Mouse (Mus musculus) hindbrain, embryonic 13.5 days (tissue): Measurements from ENCODE around the gene Gm18336. TPM values are rescaled to one million over a fixed set of nuclear protein-coding genes. Genes with fewer than 3 reads are reported as not detected.
A peak's percentile ranks its signal among the peaks of the same experiment; 100 is the strongest.
"Not testable (repeated sequence)": the region's sequence is repeated elsewhere in the genome, so short reads cannot be mapped to it uniquely, and the experiment has no call there.

Experiments used
- ATAC-seq: fragments of 200-750 bp; cut with Nextera tagmentation; 2 replicates; pipeline ENCODE4 v1.8.0; 2017; ENCODE audit warnings: moderate TSS enrichment; ENCODE audit not compliant: low FRiP score
- H3K27ac ChIP-seq: fragments of 300-500 bp; sonication (generic); 2 replicates; pipeline ENCODE4 v1.5.1; 2015; ENCODE audit warnings: inconsistent platforms, mild to moderate bottlenecking, moderate library complexity
- H3K27me3 ChIP-seq: fragments of 300-500 bp; sonication (generic); 2 replicates; pipeline ENCODE4 v1.6.1; 2015; ENCODE audit warnings: mild to moderate bottlenecking, inconsistent platforms
- H3K36me3 ChIP-seq: fragments of 300-500 bp; sonication (generic); 2 replicates; pipeline ENCODE4 v1.6.1; 2015; ENCODE audit warnings: mild to moderate bottlenecking, inconsistent platforms
- H3K4me1 ChIP-seq: fragments of 300-500 bp; sonication (generic); replicated peaks from 2 replicates; pipeline ENCODE4 v1.6.1; 2015; ENCODE audit warnings: inconsistent platforms
- H3K4me2 ChIP-seq: fragments of 300-500 bp; sonication (generic); 2 replicates; pipeline ENCODE4 v1.6.1; 2015; ENCODE audit warnings: inconsistent platforms, mild to moderate bottlenecking, moderate library complexity
- H3K4me3 ChIP-seq: fragments of 300-500 bp; sonication (generic); 2 replicates; pipeline ENCODE4 v1.5.1; 2015; ENCODE audit warnings: mild to moderate bottlenecking, inconsistent platforms
- H3K9ac ChIP-seq: fragments of 300-500 bp; sonication (generic); 2 replicates; pipeline ENCODE4 v1.6.1; 2015; ENCODE audit warnings: mild to moderate bottlenecking, inconsistent platforms
- H3K9me3 ChIP-seq: fragments of 300-500 bp; sonication (generic); 2 replicates; pipeline ENCODE4 v1.6.1; 2016; ENCODE audit warnings: inconsistent platforms
- WGBS: fragments of 180-500 bp; shearing (Covaris S2); methylation state at CpG from one replicate; pipeline ENCODE4 v1.1.7; 2015; 5-methylcytosine and 5-hydroxymethylcytosine counted together
- polyA plus RNA-seq: library from polyadenylated mRNA; unstranded; fragments of >200 nt; fragmentation: Nextera tagmentation; extraction: Ambion mirVana; gene quantifications from 2 replicates; pipeline ENCODE4 v1.2.1, GENCODE M21; 2015

The Gm18336 gene
- polyA plus RNA-seq, result not detected in 2 replicates

DNA sequence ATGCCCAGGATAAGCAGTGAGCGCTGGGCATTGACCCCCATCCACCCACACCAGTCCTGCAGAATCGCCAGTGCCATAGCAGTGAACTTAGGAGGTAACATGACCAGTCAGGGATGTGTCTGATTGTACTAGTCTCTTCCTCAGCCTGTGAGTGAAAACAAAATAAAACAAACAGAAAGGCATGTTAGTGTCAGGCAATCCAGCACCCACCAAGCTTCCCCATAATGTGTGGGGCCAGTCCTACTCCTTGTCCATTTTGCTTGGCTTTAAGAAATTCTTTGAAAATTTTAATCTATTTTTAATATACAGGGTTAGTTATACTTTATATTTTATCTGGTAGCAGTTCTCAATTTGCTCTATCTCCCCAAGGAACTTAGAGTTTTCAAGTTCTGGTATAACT lies at the start of gene Gm18336:
Gm18336 (minus strand) TSS at position 101 of the 400 bp plus-strand sequence.
- not testable (repeated sequence) for H3K9me3 ChIP-seq, H3K4me3 ChIP-seq, H3K4me1 ChIP-seq, H3K4me2 ChIP-seq, ATAC-seq, H3K36me3 ChIP-seq, H3K27me3 ChIP-seq, H3K27ac ChIP-seq, H3K9ac ChIP-seq
- 71% methylated on average over 2 of the region's 2 CpGs for WGBS

DNA sequence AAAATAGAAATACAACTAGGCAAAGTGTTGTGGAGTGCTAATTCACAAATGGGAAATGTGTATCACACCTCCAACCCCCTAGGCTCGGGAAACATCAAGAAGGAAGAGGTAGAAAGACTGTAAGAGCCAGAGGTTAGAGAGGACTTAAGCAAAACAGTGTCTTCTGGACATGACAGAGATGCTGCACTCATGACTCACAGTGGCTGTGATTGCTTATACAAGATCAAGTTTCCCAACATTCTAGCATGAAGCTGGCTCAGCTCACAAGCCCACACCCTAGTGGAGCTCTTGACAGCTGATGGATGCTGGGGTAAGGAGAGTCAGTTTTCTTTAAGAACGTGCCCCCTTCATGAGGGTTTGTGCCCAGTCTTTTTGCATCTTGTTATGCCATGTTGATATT lies 42.9 kb upstream of the Gm18336 start:
- H3K36me3 ChIP-seq, result peaks cover 24% of the 10 kb centered on the region
- H3K9me3 ChIP-seq, result no peaks in the 10 kb centered on the region
- no peaks in the 10 kb centered on the region for H3K27me3 ChIP-seq
- no peak for ATAC-seq
- no peak overlapping the region for H3K9ac ChIP-seq
- no peak overlapping the region for H3K27ac ChIP-seq
- no peaks in the 10 kb centered on the region for H3K4me1 ChIP-seq
- H3K4me2 ChIP-seq, result no peak overlapping the region
- H3K4me3 ChIP-seq, result no peak overlapping the region
- WGBS, result 63% methylated on average over 2 of the region's 2 CpGs

DNA sequence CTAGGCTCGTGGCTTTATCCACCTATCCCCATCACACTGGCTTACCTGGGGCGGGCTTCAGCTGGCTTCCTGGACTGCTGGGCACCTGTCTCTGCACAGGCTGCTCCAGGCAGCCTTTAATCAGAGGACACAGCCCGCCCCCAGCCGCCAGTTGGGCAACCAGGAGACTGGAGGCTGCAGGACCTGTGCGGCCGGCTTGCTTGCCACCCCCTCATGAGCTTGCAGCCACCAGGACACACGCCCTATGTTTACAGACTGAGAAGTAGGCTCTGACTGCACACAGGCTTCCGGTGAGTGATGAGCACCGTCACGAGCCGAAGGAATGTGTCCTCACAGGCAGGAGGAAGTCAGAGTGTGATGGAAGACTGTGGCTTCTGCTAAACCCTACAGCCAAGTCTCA lies 36.7 kb upstream of the Gm18336 start, which contains the start of gene Trex2:
Trex2 (minus strand) TSS at position 93 of the 400 bp plus-strand sequence.
- no peak within 1 kb of the TSS for H3K9ac ChIP-seq
- 90% methylated on average over 11 of the region's 11 CpGs for WGBS
- H3K27ac ChIP-seq, result no peak within 1 kb of the TSS
- no peaks in the 10 kb centered on the region for H3K9me3 ChIP-seq
- ATAC-seq, result no peak
- H3K36me3 ChIP-seq, result peaks cover 17% of the 10 kb centered on the region
- no peak within 1 kb of the TSS for H3K4me3 ChIP-seq
- H3K4me2 ChIP-seq, result no peak within 1 kb of the TSS
- H3K4me1 ChIP-seq, result no peaks in the 10 kb centered on the region
- no peaks in the 10 kb centered on the region for H3K27me3 ChIP-seq

DNA sequence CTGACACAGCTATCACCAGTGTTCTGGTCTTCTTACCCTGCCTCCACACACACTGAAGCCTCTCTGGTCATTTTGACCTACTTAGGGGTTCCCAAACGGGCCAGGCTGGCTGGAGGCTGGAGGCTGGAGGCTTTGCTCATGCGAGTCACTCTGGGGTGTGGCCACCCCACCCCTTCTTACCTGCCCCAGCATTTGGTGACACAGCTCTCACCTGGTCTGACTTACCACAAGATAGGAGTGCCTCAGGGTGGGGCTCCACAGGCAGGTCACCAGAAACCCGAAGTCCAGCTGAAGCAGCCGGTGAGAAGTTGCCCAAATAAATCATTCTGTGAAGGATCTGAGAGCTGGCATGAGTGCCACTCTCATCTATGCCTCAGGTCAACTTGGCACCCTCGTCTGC lies 34.3 kb upstream of the Gm18336 start:
- no peaks in the 10 kb centered on the region for H3K27me3 ChIP-seq
- no peaks in the 10 kb centered on the region for H3K9me3 ChIP-seq
- no peak overlapping the region for H3K27ac ChIP-seq
- H3K4me1 ChIP-seq, result no peaks in the 10 kb centered on the region
- H3K4me3 ChIP-seq, result no peak overlapping the region
- H3K36me3 ChIP-seq, result peaks cover 14% of the 10 kb centered on the region
- ATAC-seq, result no peak
- no peak overlapping the region for H3K4me2 ChIP-seq
- no peak overlapping the region for H3K9ac ChIP-seq
- WGBS, result 74% methylated on average over 5 of the region's 5 CpGs

DNA sequence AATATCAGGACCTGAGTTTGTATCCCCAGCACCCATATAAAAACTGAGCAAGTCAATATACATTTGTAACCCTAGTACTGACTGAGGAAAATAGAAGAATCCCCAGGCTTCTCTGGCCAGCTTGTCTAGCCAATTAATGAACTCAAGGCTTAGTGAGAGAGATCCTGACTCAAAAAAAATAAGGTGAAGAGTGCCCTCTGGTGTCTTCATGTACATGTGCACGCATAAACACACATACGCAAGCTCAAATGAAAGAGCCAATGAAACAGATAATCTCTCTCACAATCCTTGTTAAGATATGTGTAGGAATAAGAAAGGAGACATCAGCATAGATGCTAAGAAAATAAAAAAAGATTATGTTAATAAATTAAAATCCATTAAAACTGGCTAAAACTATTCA lies 31.5 kb upstream of the Gm18336 start:
- H3K9ac ChIP-seq, result no peak overlapping the region

DNA sequence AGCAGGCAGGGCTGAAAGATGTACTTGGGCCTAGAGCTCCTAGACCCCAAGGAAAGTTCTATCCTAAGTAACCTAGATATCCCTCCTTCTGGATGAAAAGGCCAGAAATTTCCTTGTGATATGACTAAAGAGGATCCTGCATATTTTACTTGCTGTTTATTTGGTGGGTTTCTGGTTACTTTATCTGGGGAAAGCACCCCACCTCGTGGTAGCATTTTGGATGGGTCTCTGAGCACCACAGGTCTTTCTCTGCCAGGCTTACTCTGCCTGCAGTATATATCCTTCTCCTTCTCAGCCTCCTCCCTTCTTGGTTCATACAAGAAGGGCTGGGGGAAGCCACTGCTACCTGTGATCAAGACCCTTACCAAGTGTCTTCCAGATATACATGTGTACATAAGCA lies 14.2 kb upstream of the Gm18336 start:
- H3K27ac ChIP-seq, result no peak overlapping the region
- ATAC-seq, result no peak
- H3K4me1 ChIP-seq, result 0 out of 2 replicates have a peak, but pooled peaks cover 5% of the 10 kb centered on the region
- WGBS, result 59% methylated on average over 1 of the region's 1 CpGs
- H3K36me3 ChIP-seq, result no peaks in the 10 kb centered on the region
- H3K27me3 ChIP-seq, result no peaks in the 10 kb centered on the region
- H3K9me3 ChIP-seq, result no peaks in the 10 kb centered on the region
- H3K9ac ChIP-seq, result no peak overlapping the region
- no peak overlapping the region for H3K4me3 ChIP-seq
- H3K4me2 ChIP-seq, result no peak overlapping the region

More for the DNA sequence above, 31.5 kb upstream of the Gm18336 start:
- no peak for ATAC-seq
- Histone ChIP-seq H3K9me3 (no peaks in the 10 kb centered on the region), H3K36me3 (no peaks in the 10 kb centered on the region), H3K4me2 (no peak overlapping the region), H3K4me1 (no peaks in the 10 kb centered on the region), H3K27ac (no peak overlapping the region), H3K4me3 (no peak overlapping the region), H3K27me3 (no peaks in the 10 kb centered on the region)
- WGBS, result 84% methylated on average over 2 of the region's 2 CpGs

DNA sequence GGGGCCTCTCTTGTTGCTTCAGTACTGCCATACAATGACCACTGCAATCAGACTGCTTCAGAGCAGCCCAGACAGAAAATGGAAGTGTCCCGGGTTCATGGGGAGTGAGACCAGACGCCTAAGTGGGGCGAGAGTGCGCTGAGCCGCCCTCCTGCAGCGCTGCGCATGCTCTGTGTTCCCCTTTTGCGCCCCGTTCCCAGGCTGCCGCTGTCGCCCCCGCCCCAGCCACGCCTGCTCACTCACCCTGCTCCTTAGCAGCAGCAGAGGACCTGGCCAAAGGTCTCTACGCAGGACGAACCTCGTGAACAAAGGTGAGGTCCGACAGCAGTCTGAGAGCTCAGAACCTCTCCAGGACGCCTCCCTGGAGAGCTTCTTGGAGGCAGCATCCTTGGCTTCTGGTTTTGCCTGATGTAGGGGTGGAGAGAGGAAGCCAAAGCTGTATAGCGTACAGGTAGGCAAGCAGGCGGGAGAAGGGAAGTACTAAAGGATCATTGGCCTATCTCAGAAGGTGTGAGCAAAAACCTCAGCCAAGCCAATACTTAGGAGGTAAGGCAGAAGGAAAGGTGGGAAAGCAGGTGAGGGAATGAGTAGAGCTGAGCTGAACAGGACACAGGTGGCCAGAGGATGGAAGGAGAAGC lies 12.5 kb upstream of the Gm18336 start, which contains the start of gene Zfp92:
Zfp92 (plus strand) TSS at position 217 of the 638 bp plus-strand sequence.
- 21% methylated on average over 20 of the region's 20 CpGs for WGBS
- Histone ChIP-seq H3K27ac (no peak within 1 kb of the TSS), H3K9me3 (no peaks in the 10 kb centered on the region), H3K4me2 (peak within 1 kb of the TSS; percentile 53), H3K4me1 (0 out of 2 replicates have a peak, but pooled peaks cover 5% of the 10 kb centered on the region), H3K9ac (peak within 1 kb of the TSS; percentile 24), H3K27me3 (no peaks in the 10 kb centered on the region), H3K4me3 (peak within 1 kb of the TSS; percentile 34), H3K36me3 (no peaks in the 10 kb centered on the region)
- no peak for ATAC-seq

DNA sequence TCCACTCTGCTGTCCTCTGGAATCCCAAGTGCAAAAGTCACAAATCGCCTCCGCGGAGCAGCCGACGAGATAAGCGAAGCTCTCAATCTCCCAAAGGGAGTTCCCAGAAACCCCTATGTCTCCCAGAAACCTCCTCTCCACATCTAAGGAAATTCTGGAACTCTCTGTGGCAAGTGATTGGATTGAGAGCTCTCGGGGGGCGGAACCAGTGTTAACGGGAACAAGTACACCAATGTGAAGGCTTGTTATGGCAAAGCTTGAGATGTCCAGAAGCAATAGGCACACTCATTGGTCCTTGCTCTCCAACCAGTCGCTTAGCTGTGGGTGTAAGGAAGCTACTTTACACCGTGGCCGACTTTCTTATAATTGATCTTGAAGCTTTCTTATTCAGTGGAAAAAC lies 3.1 kb upstream of the Gm18336 start:
- H3K36me3 ChIP-seq, result no peaks in the 10 kb centered on the region
- H3K27me3 ChIP-seq, result no peaks in the 10 kb centered on the region
- no peak overlapping the region for H3K9ac ChIP-seq
- H3K4me1 ChIP-seq, result no peaks in the 10 kb centered on the region
- 95% methylated on average over 12 of the region's 12 CpGs for WGBS
- H3K27ac ChIP-seq, result no peak overlapping the region
- no peak overlapping the region for H3K4me2 ChIP-seq
- no peaks in the 10 kb centered on the region for H3K9me3 ChIP-seq
- no peak overlapping the region for H3K4me3 ChIP-seq
- ATAC-seq, result no peak

DNA sequence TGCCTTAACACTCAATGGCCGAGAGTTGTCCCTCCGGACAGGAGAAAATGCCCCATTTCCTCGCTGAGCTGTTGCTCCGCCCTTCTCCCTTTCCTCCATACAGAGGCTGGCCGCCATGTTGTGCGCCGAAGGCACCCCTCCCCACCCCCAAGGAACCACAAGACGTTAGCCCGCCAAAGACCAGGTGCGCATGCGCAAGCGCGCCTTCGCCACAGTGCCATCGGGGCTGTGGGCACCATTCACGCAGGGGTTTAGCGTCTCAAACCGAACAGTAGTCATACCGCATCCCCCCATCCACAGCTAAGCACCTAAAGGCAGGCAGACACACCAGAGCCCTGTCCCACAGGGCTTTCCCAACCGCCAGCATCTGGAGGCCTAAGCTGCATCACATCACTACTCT lies 2.4 kb upstream of the Gm18336 start:
- Histone ChIP-seq H3K4me3 (no peak overlapping the region), H3K27ac (no peak overlapping the region), H3K27me3 (no peaks in the 10 kb centered on the region), H3K36me3 (no peaks in the 10 kb centered on the region), H3K9ac (no peak overlapping the region), H3K9me3 (no peaks in the 10 kb centered on the region), H3K4me2 (no peak overlapping the region), H3K4me1 (no peaks in the 10 kb centered on the region)
- ATAC-seq, result no peak
- 87% methylated on average over 20 of the region's 20 CpGs for WGBS

DNA sequence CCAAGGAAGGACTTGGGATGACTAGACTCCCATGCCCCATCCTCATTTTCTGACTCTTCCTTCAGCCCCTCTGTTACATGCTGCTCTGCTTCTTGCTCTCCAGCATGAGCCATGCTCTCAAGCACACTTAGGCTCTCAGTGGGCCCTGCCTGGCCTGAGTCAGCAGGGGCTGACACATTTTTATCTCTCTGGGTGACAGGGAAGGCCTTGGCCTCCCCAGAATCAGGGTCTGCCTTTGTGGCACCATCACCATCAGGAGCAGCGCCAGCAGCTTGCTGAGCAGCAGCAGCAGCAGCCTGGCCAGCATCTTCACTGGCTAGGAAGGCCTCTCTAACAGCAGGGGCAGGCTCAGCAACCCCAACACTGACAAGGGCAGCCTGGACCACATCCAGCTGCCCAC lies 2.1 kb downstream of the Gm18336 start:
- 100% methylated on average over 1 of the region's 1 CpGs for WGBS
- ATAC-seq, result no peak
- Histone ChIP-seq H3K4me3 (no peak overlapping the region), H3K36me3 (no peaks in the 10 kb centered on the region), H3K4me1 (no peaks in the 10 kb centered on the region), H3K4me2 (no peak overlapping the region), H3K27me3 (no peaks in the 10 kb centered on the region), H3K9me3 (no peaks in the 10 kb centered on the region), H3K9ac (no peak overlapping the region), H3K27ac (no peak overlapping the region)

DNA sequence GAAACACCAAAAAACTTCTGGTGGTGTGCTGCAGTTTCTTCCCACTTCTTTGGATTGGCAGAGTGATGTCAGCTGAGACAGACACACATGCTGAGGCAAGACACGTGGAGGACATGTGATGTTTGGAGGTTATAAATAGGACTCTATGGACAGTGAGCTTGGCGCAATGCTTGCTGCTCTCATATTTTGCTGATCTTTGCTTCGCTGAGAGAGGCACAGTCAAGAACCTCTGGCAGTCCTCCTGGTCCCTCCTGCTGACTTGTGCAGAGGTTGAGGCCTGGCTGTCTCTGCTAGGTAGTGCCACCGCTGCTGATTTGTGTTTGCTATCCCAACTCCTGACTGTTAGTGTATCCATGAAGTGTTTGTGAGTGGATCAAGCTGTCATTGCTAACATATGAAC lies 7.1 kb downstream of the Gm18336 start:
- no peaks in the 10 kb centered on the region for H3K27me3 ChIP-seq
- H3K4me2 ChIP-seq, result no peak overlapping the region
- H3K36me3 ChIP-seq, result no peaks in the 10 kb centered on the region
- ATAC-seq, result no peak
- WGBS, result 87% methylated on average over 4 of the region's 4 CpGs
- no peak overlapping the region for H3K9ac ChIP-seq
- no peaks in the 10 kb centered on the region for H3K9me3 ChIP-seq
- no peak overlapping the region for H3K27ac ChIP-seq
- no peak overlapping the region for H3K4me3 ChIP-seq
- H3K4me1 ChIP-seq, result no peaks in the 10 kb centered on the region

DNA sequence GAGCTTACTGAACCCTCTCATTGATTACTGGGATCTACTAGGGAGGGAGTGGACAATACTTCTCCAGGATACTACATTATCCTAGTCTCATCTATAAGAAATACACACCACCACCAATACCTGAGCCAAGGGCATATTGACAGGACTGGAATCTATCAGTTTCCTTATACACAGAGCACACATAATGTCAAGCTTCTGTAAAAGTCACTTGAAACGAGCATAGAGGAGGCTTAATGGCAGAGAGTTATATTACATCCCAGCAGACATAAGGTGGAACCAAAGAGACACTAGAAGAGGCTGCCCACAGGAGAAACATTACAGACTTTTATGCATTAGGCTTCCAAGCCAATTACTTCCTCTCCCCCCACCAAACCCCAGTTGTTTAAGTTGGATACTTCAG lies 13.6 kb downstream of the Gm18336 start:
- 43% methylated on average over 1 of the region's 1 CpGs for WGBS
- Histone ChIP-seq H3K9ac (no peak overlapping the region), H3K27me3 (no peaks in the 10 kb centered on the region), H3K36me3 (no peaks in the 10 kb centered on the region), H3K9me3 (no peaks in the 10 kb centered on the region), H3K4me1 (0 out of 2 replicates have a peak, but pooled peaks cover 3% of the 10 kb centered on the region), H3K4me2 (no peak overlapping the region), H3K27ac (peak overlapping the region; percentile 53), H3K4me3 (no peak overlapping the region)
- ATAC-seq, result no peak

DNA sequence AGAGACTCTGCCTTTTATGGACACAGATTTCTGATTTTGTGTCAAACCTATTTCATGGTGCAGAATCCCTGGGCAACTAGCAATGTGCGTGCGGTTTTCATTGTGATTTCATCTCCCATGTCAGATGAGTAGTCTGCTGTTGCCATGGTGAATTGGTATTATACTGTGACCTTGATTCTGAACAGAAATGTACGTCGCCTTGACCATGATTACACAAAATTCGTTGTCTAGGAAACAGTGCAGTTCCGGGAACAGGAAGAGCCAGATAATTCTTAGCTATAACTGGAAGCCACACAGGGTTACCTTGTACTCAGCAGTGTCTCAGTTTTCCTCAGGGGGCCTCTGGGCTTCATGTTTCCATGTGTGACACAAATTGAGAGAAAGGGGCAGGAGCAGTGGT lies 14.1 kb downstream of the Gm18336 start:
- 64% methylated on average over 6 of the region's 6 CpGs for WGBS
- H3K4me1 ChIP-seq, result 0 out of 2 replicates have a peak, but pooled peaks cover 3% of the 10 kb centered on the region
- peak overlapping the region; percentile 53 for H3K27ac ChIP-seq
- H3K9ac ChIP-seq, result no peak overlapping the region
- H3K4me2 ChIP-seq, result no peak overlapping the region
- ATAC-seq, result peak; percentile 43; the same call in 1 of the 2 replicates
- no peaks in the 10 kb centered on the region for H3K27me3 ChIP-seq
- H3K4me3 ChIP-seq, result no peak overlapping the region
- no peaks in the 10 kb centered on the region for H3K36me3 ChIP-seq
- no peaks in the 10 kb centered on the region for H3K9me3 ChIP-seq
